Comparison of ENCODE assay signal across 13 mouse cellular contexts in the genomic region with DNA sequence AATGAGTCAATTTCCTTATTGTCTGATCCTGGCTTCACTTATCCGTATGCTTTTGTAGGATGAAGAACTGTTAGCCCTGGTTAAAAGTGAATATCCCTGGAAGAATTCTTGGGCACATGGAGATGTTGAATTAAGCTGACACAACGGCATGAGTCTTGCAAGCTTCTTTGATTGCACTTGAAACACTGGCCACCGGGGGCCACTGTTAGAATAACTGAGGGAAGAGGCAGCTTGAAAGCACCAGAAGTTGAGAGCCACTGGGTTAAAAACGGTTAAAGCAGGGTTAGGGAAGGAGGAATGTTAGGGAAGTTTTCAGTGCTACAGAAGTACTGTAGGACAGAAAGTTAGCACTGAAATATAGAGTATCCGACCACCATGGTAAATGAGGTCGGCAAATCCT.
DNase-seq lines count a peak whose midpoint lies in the region; ATAC-seq and TF ChIP-seq lines count a peak whose summit lies in the region.
"Had no signal": no experiment of that assay in that cellular context is flagged by ENCODE, and none has a peak within 500 bp of the region (broad histone marks: within the 10 kb centered on the region; RNA-seq: fewer than 3 reads in every experiment).

No protein-coding gene starts in this region.

- H3K27ac ChIP-seq in kidney, postnatal 0 days, result no peak overlapping the region
- H3K27ac ChIP-seq in kidney, adult 2 months (ENCODE audit: insufficient read depth, low read depth, low read length), result no peak overlapping the region
- no peak overlapping the region for H3K27ac ChIP-seq in ES-E14 (ENCODE audit: insufficient read depth, low read depth, low read length, poor library complexity, severe bottlenecking)
- H3K27ac ChIP-seq: embryonic facial prominence, embryonic 15.5 days; gastrocnemius, adult 2 months; neural tube, embryonic 13.5 days had no signal

- no peaks in the 10 kb centered on the region for H3K4me1 ChIP-seq in kidney, postnatal 0 days (replicated peaks; ENCODE audit: insufficient read depth, low read length)
- H3K4me1 ChIP-seq in kidney, adult 2 months (ENCODE audit: control insufficient read depth, insufficient read depth, low read length), result no peaks in the 10 kb centered on the region
- no peaks in the 10 kb centered on the region for H3K4me1 ChIP-seq in ES-E14 (ENCODE audit: control insufficient read depth in 2 of 2, insufficient read depth in 2 of 2, low read length in 2 of 2, poor library complexity in 1 of 2)
- H3K4me1 ChIP-seq: embryonic facial prominence, embryonic 15.5 days; neural tube, embryonic 13.5 days had no signal

- WGBS in kidney, postnatal 0 days, result 57% methylated on average over 6 of the region's 6 CpGs
- 60% methylated on average over 6 of the region's 6 CpGs for WGBS in kidney, adult 2 months
- 44% methylated on average over 6 of the region's 6 CpGs for WGBS in large intestine, adult 2 months

- peak; percentile 57 for TF ChIP-seq CTCF in kidney, postnatal 0 days (IDR thresholded peaks at IDR 0.05; ENCODE audit: low read depth)
- no peak for TF ChIP-seq CTCF in kidney, adult 2 months (conservative IDR thresholded peaks at IDR 0.05; ENCODE audit: insufficient read depth, insufficient read length, low read depth, low read length)

- H3K9me3 ChIP-seq in kidney, postnatal 0 days (replicated peaks; ENCODE audit: low read length), result no peaks in the 10 kb centered on the region
- H3K9me3 ChIP-seq in ES-E14 (ENCODE audit: control insufficient read depth, insufficient read depth, low read depth, low read length), result no peaks in the 10 kb centered on the region
- H3K9me3 ChIP-seq: embryonic facial prominence, embryonic 15.5 days; neural tube, embryonic 13.5 days had no signal

- no peaks in the 10 kb centered on the region for H3K36me3 ChIP-seq in kidney, postnatal 0 days (ENCODE audit: insufficient read depth, low read length)
- H3K36me3 ChIP-seq in kidney, adult 2 months (ENCODE audit: control insufficient read depth, insufficient read depth, low read length), result no peaks in the 10 kb centered on the region
- no peaks in the 10 kb centered on the region for H3K36me3 ChIP-seq in ES-E14 (ENCODE audit: control insufficient read depth, insufficient read depth, low read length, poor library complexity, severe bottlenecking)
- H3K36me3 ChIP-seq: embryonic facial prominence, embryonic 15.5 days; neural tube, embryonic 13.5 days had no signal

- no peak overlapping the region for H3K9ac ChIP-seq in kidney, postnatal 0 days (ENCODE audit: low read depth, low read length)
- H3K9ac ChIP-seq in ES-E14 (ENCODE audit: insufficient read depth, low read depth, low read length, poor library complexity, severe bottlenecking), result no peak overlapping the region
- H3K9ac ChIP-seq: embryonic facial prominence, embryonic 15.5 days; neural tube, embryonic 13.5 days had no signal

- no peak for ATAC-seq in kidney, postnatal 0 days (replicated peaks; ENCODE audit: low FRiP score, low read depth)
- no peak for ATAC-seq in erythroid progenitor cell, adult 5-6 weeks (replicated peaks; ENCODE audit: low FRiP score, poor library complexity, severe bottlenecking)
- no peak for ATAC-seq in granulocyte monocyte progenitor cell, adult 5-6 weeks (replicated peaks; ENCODE audit: poor library complexity, severe bottlenecking)
- ATAC-seq in monocyte, adult 5-6 weeks (replicated peaks; ENCODE audit: insufficient number of reproducible peaks, low FRiP score, low TSS enrichment, poor library complexity, severe bottlenecking), result no peak
- ATAC-seq: hindbrain, embryonic 16.5 days had no signal

- no peak for TF ChIP-seq POLR2A in kidney, adult 2 months (IDR thresholded peaks at IDR 0.05; ENCODE audit: low read depth, low read length)

- no peak overlapping the region for H3K4me2 ChIP-seq in kidney, postnatal 0 days (ENCODE audit: low read length)
- H3K4me2 ChIP-seq: embryonic facial prominence, embryonic 15.5 days; neural tube, embryonic 13.5 days had no signal

- H3K27me3 ChIP-seq in kidney, postnatal 0 days (ENCODE audit: insufficient read depth, low read length), result no peaks in the 10 kb centered on the region
- H3K27me3 ChIP-seq in kidney, adult 2 months (replicated peaks; ENCODE audit: control insufficient read depth, insufficient read depth, low read length), result no peaks in the 10 kb centered on the region
- H3K27me3 ChIP-seq: embryonic facial prominence, embryonic 15.5 days; neural tube, embryonic 13.5 days had no signal

- in situ Hi-C loops in ES-E14 (cut with MboI; ENCODE audit: low sequenced_read_pairs in 2 of 2, unreplicated experiment in 2 of 2), result no loop called here

- DNase-seq in kidney, postnatal 0 days (ENCODE audit: low spot score), result peak; percentile 39
- DNase-seq in kidney, adult 2 months, result no peak
- DNase-seq in 3T3-L1 (ENCODE audit: low read depth, low spot score), result peak; percentile 2
- DNase-seq in ES-E14 (ENCODE audit: low read depth, low spot score), result peak; percentile 15
- DNase-seq in large intestine, adult 2 months (ENCODE audit: low read depth, low spot score), result peak; percentile 18
- DNase-seq: gastrocnemius, adult 2 months; lung, postnatal 4 days had no signal

- no peak overlapping the region for H3K4me3 ChIP-seq in kidney, postnatal 0 days (replicated peaks; ENCODE audit: low read depth, low read length)
- no peak overlapping the region for H3K4me3 ChIP-seq in kidney, adult 2 months (ENCODE audit: insufficient read depth, low read depth, low read length)
- H3K4me3 ChIP-seq in ES-E14 (ENCODE audit: insufficient read depth in 1 of 2, low read depth in 1 of 2, low read length in 2 of 2, poor library complexity in 1 of 2, severe bottlenecking in 1 of 2), result no peak overlapping the region
- H3K4me3 ChIP-seq: embryonic facial prominence, embryonic 15.5 days; gastrocnemius, adult 2 months; neural tube, embryonic 13.5 days had no signal

TF ChIP-seq in ES-E14, 5 proteins besides CTCF, POLR2A, EP300 and RAD21:
- no peak for TF ChIP-seq MAFK (IDR thresholded peaks at IDR 0.05; ENCODE audit: insufficient read depth, low read depth, low read length)
- TF ChIP-seq HCFC1 (IDR thresholded peaks at IDR 0.05; ENCODE audit: borderline replicate concordance, insufficient read depth, low read length), result no peak
- TF ChIP-seq ZNF384 (IDR thresholded peaks at IDR 0.05; ENCODE audit: low read depth, low read length), result no peak
- TF ChIP-seq ZC3H11A (IDR thresholded peaks at IDR 0.05; ENCODE audit: borderline replicate concordance, low read depth, low read length), result no peak
- TF ChIP-seq CHD2 (IDR thresholded peaks at IDR 0.05; ENCODE audit: low read depth, low read length), result no peak
